Mouse (Mus musculus) adrenal gland, postnatal 14 days (tissue): ENCODE data around the gene Cnpy4. TPM values are rescaled to one million over a fixed set of nuclear protein-coding genes. Genes with fewer than 3 reads are reported as not detected.

Source experiments
- DNase-seq: peaks from one replicate; pipeline ENCODE4 v3.0.0; 2021; ENCODE audit warnings: mixed read lengths
- long read RNA-seq, 2 experiments: library from polyadenylated mRNA; stranded (forward); transcript quantifications; one replicate each; pipeline ENCODE4 v2.0.0; 2021
- total RNA-seq: library from RNA; stranded (reverse); gene quantifications from 2 replicates; pipeline ENCODE4 v1.2.3, GENCODE M21; 2021

Cnpy4 gene
- 20.8 and 22.3 TPM in 2 replicates for total RNA-seq
- long read RNA-seq, experiment 1, transcript Cnpy4-202 (6 exons, 1,855 nt): major isoform, 12 of 16 reads
- long read RNA-seq, experiment 1, partial matches to known transcripts: 4 of 16 reads
- long read RNA-seq, experiment 1, other reads (novel, unspliced or antisense): 0 of 16 reads
- long read RNA-seq, experiment 2, transcript Cnpy4-202 (6 exons, 1,855 nt): major isoform, 17 of 20 reads
- long read RNA-seq, experiment 2, partial matches to known transcripts: 2 of 20 reads
- long read RNA-seq, experiment 2, other reads (novel, unspliced or antisense): 1 of 20 reads

GRCm38 (mm10) chr5:138186950-138187638 lies at the start of gene Cnpy4, which contains the start of gene Taf6:
Cnpy4 (plus strand) TSS chr5:138187485.
Taf6 (minus strand) TSS chr5:138187451.
- DNase-seq: peak; percentile 88

GRCm38 (mm10) chr5:138137935-138138549 lies 49.2 kb upstream of the Cnpy4 start:
- DNase-seq: peak; percentile 54

GRCm38 (mm10) chr5:138138585-138138984 lies 48.7 kb upstream of the Cnpy4 start:
- DNase-seq: no peak

GRCm38 (mm10) chr5:138154390-138154789 lies 32.9 kb upstream of the Cnpy4 start:
- no peak for DNase-seq

GRCm38 (mm10) chr5:138155443-138155976 lies 31.8 kb upstream of the Cnpy4 start, which contains the start of gene Zfp113:
Zfp113 (minus strand) TSS chr5:138155744.
- DNase-seq: peak; percentile 93

GRCm38 (mm10) chr5:138160224-138160762 lies 27.0 kb upstream of the Cnpy4 start:
- no peak for DNase-seq

- DNase-seq: peak; percentile 98
These were observed 26.2 kb upstream of the Cnpy4 start, which contains the start of gene Cops6 for GRCm38 (mm10) chr5:138160842-138161665. Cops6 (plus strand) TSS chr5:138161071.

GRCm38 (mm10) chr5:138163046-138163445 lies 24.2 kb upstream of the Cnpy4 start:
- DNase-seq: no peak

- DNase-seq: no peak
These were observed 23.7 kb upstream of the Cnpy4 start for GRCm38 (mm10) chr5:138163610-138164009.

- DNase-seq: no peak
These were observed 21.7 kb upstream of the Cnpy4 start for GRCm38 (mm10) chr5:138165594-138165993.

- peak; percentile 98 for DNase-seq
These were observed 16.2 kb upstream of the Cnpy4 start for GRCm38 (mm10) chr5:138170936-138171561.

GRCm38 (mm10) chr5:138171695-138172491 lies 15.4 kb upstream of the Cnpy4 start, which contains the start of the genes Ap4m1 and Mcm7:
Ap4m1 (plus strand) TSS chr5:138172002.
Mcm7 (minus strand) TSS chr5:138172422.
- DNase-seq: peak; percentile 98

- DNase-seq: no peak
These were observed 14.1 kb upstream of the Cnpy4 start for GRCm38 (mm10) chr5:138173217-138173616.

GRCm38 (mm10) chr5:138187661-138188306 lies 499 bp downstream of the Cnpy4 start:
- DNase-seq: peak; percentile 76

- DNase-seq: peak; percentile 90
These were observed 6.8 kb downstream of the Cnpy4 start, which contains the start of gene Mblac1 for GRCm38 (mm10) chr5:138193771-138194727. Mblac1 (plus strand) TSS chr5:138194314.

- peak; percentile 55 for DNase-seq
These were observed 7.6 kb downstream of the Cnpy4 start for GRCm38 (mm10) chr5:138194755-138195345.

GRCm38 (mm10) chr5:138195463-138195862 lies 8.2 kb downstream of the Cnpy4 start:
- DNase-seq: no peak

- DNase-seq: peak; percentile 54
These were observed 12.3 kb downstream of the Cnpy4 start for GRCm38 (mm10) chr5:138199576-138199975.
